Mouse (Mus musculus) CH12.LX (cell line): ENCODE measurements around the gene Zcchc24. TPM values are rescaled to one million over a fixed set of nuclear protein-coding genes. Genes with fewer than 3 reads are reported as not detected.

Source experiments
- DNase-seq: peaks from one replicate; pipeline ENCODE4 v3.0.0-alpha.2; 2013; ENCODE audit errors: extremely low read depth
- H3K27ac ChIP-seq: 2 replicates; pipeline ENCODE4 v1.5.1; 2012; ENCODE audit warnings: low read depth, mild to moderate bottlenecking, control low read depth, moderate library complexity; ENCODE audit not compliant: insufficient read depth
- H3K27me3 ChIP-seq: replicated peaks from 2 replicates; pipeline ENCODE3; 2012; ENCODE audit warnings: inconsistent platforms
- H3K36me3 ChIP-seq, 2 experiments: replicated peaks in 1 of 2; 2 replicates each; pipeline versions ENCODE3 to v1.6.1; 2012; ENCODE audit warnings: inconsistent platforms in 1 of 2, low read length in 1 of 2, mild to moderate bottlenecking in 1 of 2, mixed read lengths in 1 of 2, moderate library complexity in 1 of 2; ENCODE audit not compliant: control insufficient read depth in 1 of 2, insufficient read depth in 1 of 2
- H3K4me1 ChIP-seq, 2 experiments: 2 replicates each; pipeline ENCODE4 v1.6.1; 2012; ENCODE audit warnings: inconsistent platforms in 1 of 2, moderate library complexity in 1 of 2; ENCODE audit not compliant: insufficient read depth in 2 of 2, control insufficient read depth in 1 of 2
- H3K4me2 ChIP-seq: 2 replicates; pipeline ENCODE4 v1.6.1; 2012; ENCODE audit warnings: low read depth, mild to moderate bottlenecking, control low read depth; ENCODE audit not compliant: poor library complexity, insufficient read depth, severe bottlenecking
- H3K4me3 ChIP-seq, 3 experiments: fragments of 150-350 bp in 1 of 3; sonication (generic) in 1 of 3; replicated peaks in 1 of 3; 2 replicates each; pipeline versions ENCODE3 to v1.5.1; 2011 to 2012; ENCODE audit warnings: low read depth in 2 of 3, low read length in 2 of 3, mild to moderate bottlenecking in 2 of 3, moderate library complexity in 2 of 3, control low read depth in 1 of 3, improper control_type of control experiment in 1 of 3, inconsistent platforms in 1 of 3, mixed read lengths in 1 of 3; ENCODE audit not compliant: poor library complexity in 1 of 3
- H3K79me2 ChIP-seq: replicated peaks from 2 replicates; pipeline ENCODE4 v1.6.1; 2012; ENCODE audit warnings: mild to moderate bottlenecking, moderate library complexity; ENCODE audit not compliant: control insufficient read depth, poor library complexity, insufficient read depth, severe bottlenecking; ENCODE audit errors: extremely low read depth
- H3K9ac ChIP-seq: 2 replicates; pipeline ENCODE4 v1.6.1; 2012; ENCODE audit warnings: low read depth, mild to moderate bottlenecking, control low read depth, moderate library complexity; ENCODE audit not compliant: insufficient read depth
- H3K9me3 ChIP-seq: replicated peaks from 2 replicates; pipeline ENCODE3; 2012; ENCODE audit warnings: low read length, inconsistent platforms, mixed read lengths
- BHLHE40 ChIP-seq: IDR thresholded peaks from 2 replicates; pipeline ENCODE4 v1.6.1; 2011; ENCODE audit warnings: mild to moderate bottlenecking, low read depth, low read length, improper control_type of control experiment
- CHD2 ChIP-seq: IDR thresholded peaks from 2 replicates; pipeline ENCODE4 v1.6.1; 2011; ENCODE audit warnings: low read length, improper control_type of control experiment
- MAFK ChIP-seq: IDR thresholded peaks from 2 replicates; pipeline ENCODE4 v1.6.1; 2011; ENCODE audit warnings: low read length, improper control_type of control experiment; ENCODE audit not compliant: insufficient replicate concordance
- NELFE ChIP-seq: IDR thresholded peaks from 2 replicates; pipeline ENCODE4 v1.6.1; 2011; ENCODE audit warnings: low read depth, low read length, improper control_type of control experiment
- NRF1 ChIP-seq: IDR thresholded peaks from 2 replicates; pipeline ENCODE4 v1.6.1; 2014; ENCODE audit warnings: low read depth, mild to moderate bottlenecking, inconsistent platforms, low read length, improper control_type of control experiment, moderate library complexity
- RAD21 ChIP-seq: IDR thresholded peaks from 2 replicates; pipeline ENCODE4 v1.6.1; 2011; ENCODE audit warnings: low read depth, mild to moderate bottlenecking, low read length, improper control_type of control experiment, moderate library complexity
- RCOR1 ChIP-seq: conservative IDR thresholded peaks from 2 replicates; pipeline ENCODE4 v1.6.1; 2012; ENCODE audit warnings: low read depth, mild to moderate bottlenecking, inconsistent platforms, low read length, improper control_type of control experiment
- SIN3A ChIP-seq: IDR thresholded peaks from 2 replicates; pipeline ENCODE4 v1.6.1; 2012; ENCODE audit warnings: low read length, improper control_type of control experiment, inconsistent platforms
- TBP ChIP-seq: conservative IDR thresholded peaks from 2 replicates; pipeline ENCODE4 v1.6.1; 2011; ENCODE audit warnings: low read depth, low read length, improper control_type of control experiment
- dilution Hi-C: fragments of 300-500 bp; cut with MboI; formaldehyde crosslinking; loops from 2 replicates; pipeline ENCODE4 v1.14.3; 2020; ENCODE audit warnings: low sequenced_read_pairs; ENCODE audit not compliant: extremely low pct_unique_long_range_greater_than_20kb, extremely low pct_ligation_motif_present
- in situ Hi-C: fragments of 300-500 bp; cut with MboI; formaldehyde crosslinking; loops from 3 replicates; pipeline ENCODE4 v1.14.3; 2019; ENCODE audit warnings: low sequenced_read_pairs, low pct_ligation_motif_present, low pct_unique_long_range_greater_than_20kb, mixed read lengths
- polyA plus RNA-seq: library from polyadenylated mRNA; unstranded; fragments of >175 nt; gene quantifications from 2 replicates; pipeline ENCODE4 v1.2.1, GENCODE M21; 2012; ENCODE audit warnings: low read depth; ENCODE audit not compliant: insufficient read length
- total RNA-seq, 2 experiments: library from RNA; depleted of rRNA; stranded (reverse); fragments of 300-350 nt in 1 of 2; fragments of >200 nt in 1 of 2; gene quantifications; 2 replicates each; pipeline ENCODE4 v1.2.3; 2012 to 2014

Zcchc24 gene
- total and polyA plus RNA-seq, 3 experiments, result 0.05 to 0.44 (median 0.08) TPM

DNA sequence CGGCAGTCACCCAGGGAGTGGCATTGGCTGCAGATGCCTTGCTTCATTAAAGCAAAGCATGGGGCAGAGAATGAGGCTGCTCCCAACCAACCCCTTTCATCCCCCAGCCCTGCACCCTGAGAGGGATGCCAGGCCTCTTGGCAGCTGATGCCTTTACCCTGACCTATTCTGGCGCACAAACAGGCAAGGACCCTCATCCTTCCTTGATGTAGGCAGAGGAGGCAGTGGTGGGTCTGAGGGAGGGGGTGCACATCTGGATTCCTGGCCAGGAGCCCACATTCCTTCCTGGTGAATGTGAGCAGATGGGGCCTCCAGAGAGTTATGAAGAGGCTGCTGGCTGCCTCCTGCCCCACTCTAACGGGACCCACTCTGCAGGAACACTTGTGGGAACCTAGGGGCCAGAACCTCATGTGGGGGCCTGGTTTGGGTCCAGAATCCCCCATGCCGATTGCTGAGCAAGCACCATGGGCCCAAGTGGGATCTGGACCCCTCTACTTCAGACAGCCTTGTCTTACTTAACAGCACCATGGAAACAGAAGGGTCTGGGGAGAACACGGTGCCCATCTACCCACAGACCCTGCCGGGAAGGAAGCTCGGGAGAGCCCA lies 12.4 kb downstream of the Zcchc24 start:
- no peaks in the 10 kb centered on the region for H3K36me3 ChIP-seq
- peaks cover 39% of the 10 kb centered on the region for H3K27me3 ChIP-seq
- no peak overlapping the region for H3K9ac ChIP-seq
- no peak for TF ChIP-seq RCOR1
- DNase-seq, result no peak
- no peak overlapping the region for H3K4me2 ChIP-seq
- H3K4me1 ChIP-seq, result peaks cover 0 to 4% of the 10 kb centered on the region in 2 experiments; a peak in 2 of 4 replicates
- no peak overlapping the region for H3K4me3 ChIP-seq
- H3K9me3 ChIP-seq, result no peaks in the 10 kb centered on the region
- in situ Hi-C loops (no loop called here), dilution Hi-C loops (no loop called here)
- H3K27ac ChIP-seq, result no peak overlapping the region
- no peaks in the 10 kb centered on the region for H3K79me2 ChIP-seq

DNA sequence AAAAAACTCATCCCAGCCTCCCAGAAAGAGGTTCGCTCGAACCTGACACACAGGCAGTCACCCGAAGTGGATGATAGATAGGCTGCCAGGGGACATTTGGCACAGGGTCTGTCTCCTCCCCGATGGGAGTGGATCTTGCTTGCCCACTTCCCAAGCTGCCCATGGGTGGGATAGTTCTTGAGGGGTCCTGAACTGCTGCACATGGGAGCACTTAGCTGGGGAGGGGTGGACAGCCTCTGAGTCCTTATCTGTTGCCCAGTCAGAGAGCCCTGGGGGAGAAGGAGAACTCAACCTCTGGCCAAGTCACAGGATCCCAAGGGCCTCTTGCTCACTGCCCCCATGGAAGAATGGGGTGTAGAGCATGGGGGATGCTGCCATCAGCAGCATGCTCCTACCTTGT lies 13.3 kb downstream of the Zcchc24 start:
- no peak overlapping the region for H3K27ac ChIP-seq
- H3K9me3 ChIP-seq, result no peaks in the 10 kb centered on the region
- H3K27me3 ChIP-seq, result peaks cover 33% of the 10 kb centered on the region
- in situ Hi-C loops (no loop called here), dilution Hi-C loops (no loop called here)
- peaks cover 0 to 5% of the 10 kb centered on the region in 2 experiments; a peak in 2 of 4 replicates for H3K4me1 ChIP-seq
- H3K4me2 ChIP-seq, result no peak overlapping the region
- no peak overlapping the region for H3K4me3 ChIP-seq
- H3K36me3 ChIP-seq, result no peaks in the 10 kb centered on the region
- no peak for TF ChIP-seq CHD2
- TF ChIP-seq, all 38 proteins: peak for 0
- DNase-seq, result no peak
- H3K79me2 ChIP-seq, result no peaks in the 10 kb centered on the region
- H3K9ac ChIP-seq, result no peak overlapping the region

DNA sequence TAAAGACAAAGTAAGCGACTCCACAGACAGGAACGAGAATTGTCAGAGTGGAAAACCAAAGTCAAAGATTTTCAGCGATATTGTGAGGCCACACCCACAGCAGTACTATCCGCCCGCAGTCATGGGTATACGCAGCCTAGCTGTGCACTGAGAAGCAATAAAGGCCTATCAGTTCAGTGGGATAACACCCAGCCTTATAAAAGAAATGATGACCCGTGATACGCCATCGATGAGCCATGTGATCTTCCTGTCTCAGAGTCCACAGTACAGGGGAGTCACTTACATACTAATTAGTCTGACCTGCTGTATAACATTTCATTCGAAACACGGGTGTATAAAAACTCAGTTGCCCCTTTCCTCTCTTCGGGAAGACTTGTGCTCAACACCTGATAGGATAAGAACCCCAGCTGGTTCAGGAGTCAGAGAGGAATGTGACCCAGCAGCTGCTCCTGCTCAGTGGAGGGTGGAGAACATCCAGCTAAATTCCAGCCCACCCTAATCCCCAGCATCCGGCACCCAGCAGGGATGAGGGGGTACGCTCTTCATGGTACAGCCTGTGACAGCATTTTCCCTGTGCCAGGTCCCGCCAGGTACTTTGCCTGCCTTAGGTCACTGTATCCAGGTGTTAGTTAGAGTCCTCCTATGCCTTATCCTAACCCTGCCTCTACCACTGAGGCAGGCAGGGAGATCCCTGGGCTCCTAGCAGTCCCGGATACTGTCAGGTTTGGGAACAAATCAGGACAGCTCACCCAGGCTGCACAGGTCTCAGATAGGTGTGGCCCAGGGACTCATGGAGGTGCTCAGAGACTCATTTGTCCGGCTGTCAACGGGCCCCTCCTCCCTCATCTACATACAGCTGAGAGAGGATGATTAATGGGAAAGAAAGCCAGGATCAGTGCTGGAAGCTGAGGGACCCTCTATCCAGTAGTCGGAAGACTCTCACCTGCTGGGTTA lies 14.0 kb downstream of the Zcchc24 start:
- peak overlapping the region; percentile 14; the same call in 1 of the 2 replicates for H3K4me2 ChIP-seq
- no peaks in the 10 kb centered on the region for H3K9me3 ChIP-seq
- H3K4me1 ChIP-seq, result peaks cover 0 to 12% of the 10 kb centered on the region in 2 experiments; a peak in 2 of 4 replicates
- in situ Hi-C loops (loop anchor here (5.0 kb wide), 1 partner anchor 38 kb away; no protein-coding TSS in a partner anchor), dilution Hi-C loops (no loop called here)
- H3K79me2 ChIP-seq, result no peaks in the 10 kb centered on the region
- H3K9ac ChIP-seq, result no peak overlapping the region
- TF ChIP-seq SIN3A (no peak), TBP (no peak), MAFK (no peak), RAD21 (no peak), NELFE (no peak), BHLHE40 (no peak), NRF1 (no peak)
- no peak for DNase-seq
- no peaks in the 10 kb centered on the region for H3K36me3 ChIP-seq
- H3K4me3 ChIP-seq, result no peak overlapping the region
- H3K27me3 ChIP-seq, result peaks cover 26% of the 10 kb centered on the region
- H3K27ac ChIP-seq, result no peak overlapping the region
